Mouse (Mus musculus) 3134 (cell line): ENCODE data around the gene Tmem41b.
A peak's percentile ranks its signal among the peaks of the same experiment; 100 is the strongest.
"Not testable (repeated sequence)": the region's sequence is repeated elsewhere in the genome, so short reads cannot be mapped to it uniquely, and the experiment has no call there.

Experiments
- DNase-seq: peaks from one replicate; pipeline ENCODE4 v3.0.0-alpha.2; 2011; ENCODE audit warnings: low spot score; ENCODE audit not compliant: insufficient read length; ENCODE audit errors: extremely low read depth

Gene Tmem41b

GRCm38 (mm10) chr7:109984608-109985007, 2.1 kb downstream of the Tmem41b start:
- not testable (repeated sequence) for DNase-seq

- DNase-seq = not testable (repeated sequence)
These were observed 9.6 kb downstream of the Tmem41b start for GRCm38 (mm10) chr7:109977131-109977530.

- DNase-seq = no peak
These were observed 10.6 kb downstream of the Tmem41b start for GRCm38 (mm10) chr7:109975966-109976715.

- no peak for DNase-seq
These were observed 17.2 kb downstream of the Tmem41b start for GRCm38 (mm10) chr7:109969542-109969941.

- DNase-seq = no peak
These were observed 17.7 kb downstream of the Tmem41b start for GRCm38 (mm10) chr7:109968924-109969450.

- DNase-seq = no peak
These were observed 18.7 kb downstream of the Tmem41b start for GRCm38 (mm10) chr7:109967805-109968579.

GRCm38 (mm10) chr7:109965658-109966057, 21.1 kb downstream of the Tmem41b start:
- DNase-seq = no peak

- DNase-seq = no peak
These were observed 23.0 kb downstream of the Tmem41b start for GRCm38 (mm10) chr7:109963707-109964106.

- no peak for DNase-seq
These were observed 24.1 kb downstream of the Tmem41b start for GRCm38 (mm10) chr7:109962596-109962995.

- no peak for DNase-seq
These were observed 25.2 kb downstream of the Tmem41b start for GRCm38 (mm10) chr7:109961570-109961969.

- no peak for DNase-seq
These were observed 26.0 kb downstream of the Tmem41b start for GRCm38 (mm10) chr7:109960613-109961154.

GRCm38 (mm10) chr7:109959716-109960612, 26.8 kb downstream of the Tmem41b start, which contains the start of gene Dennd5a:
Gene Dennd5a (minus strand): TSS chr7:109960470.
- peak; percentile 76 for DNase-seq

GRCm38 (mm10) chr7:109958843-109959715, 27.6 kb downstream of the Tmem41b start:
- peak; percentile 12 for DNase-seq

- no peak for DNase-seq
These were observed 28.5 kb downstream of the Tmem41b start for GRCm38 (mm10) chr7:109957996-109958789.

- DNase-seq = no peak
These were observed 31.9 kb downstream of the Tmem41b start for GRCm38 (mm10) chr7:109954622-109955401.

- DNase-seq = no peak
These were observed 35.4 kb downstream of the Tmem41b start for GRCm38 (mm10) chr7:109951297-109951696.

- no peak for DNase-seq
These were observed 42.2 kb downstream of the Tmem41b start for GRCm38 (mm10) chr7:109944421-109945034.
